In the genomic region with DNA sequence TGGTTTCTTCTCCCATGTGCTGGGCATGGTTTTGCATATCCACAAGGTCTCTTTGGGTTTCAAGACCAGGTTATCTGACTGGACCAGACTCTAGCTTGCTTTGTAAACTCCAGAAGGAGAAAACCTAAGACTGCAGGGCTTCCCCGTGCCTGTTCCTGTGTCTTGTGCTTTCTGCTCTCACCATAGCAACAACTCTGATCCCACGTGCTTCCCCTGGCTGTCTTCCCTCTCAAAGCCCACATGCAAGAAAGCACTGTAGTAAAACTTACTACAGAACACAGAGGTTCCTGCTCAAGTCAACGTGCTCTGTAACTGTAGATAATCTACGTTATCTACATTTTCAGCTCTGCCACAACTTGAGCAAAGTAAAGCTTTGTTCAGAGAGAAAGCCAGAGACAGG, we compare ENCODE assay signal across 9 mouse cellular contexts. TPM values are rescaled to one million over a fixed set of nuclear protein-coding genes. Genes with fewer than 3 reads are reported as not detected.
DNase-seq lines count a peak whose midpoint lies in the region; TF ChIP-seq lines count a peak whose summit lies in the region.
"Had no signal": no experiment of that assay in that cellular context is flagged by ENCODE, and none has a peak within 500 bp of the region (broad histone marks: within the 10 kb centered on the region; RNA-seq: fewer than 3 reads in every experiment).

No protein-coding gene starts in this region.

- no peaks in the 10 kb centered on the region for H3K79me2 ChIP-seq in MEL (ENCODE audit: control insufficient read depth, insufficient read depth, low read length, poor library complexity)

- peaks cover 7 to 22% of the 10 kb centered on the region in 2 experiments; a peak in 3 of 4 replicates for H3K4me1 ChIP-seq in MEL (ENCODE audit: control insufficient read depth in 1 of 2, insufficient read depth in 2 of 2, low read length in 2 of 2)

- TF ChIP-seq EP300 in MEL (IDR thresholded peaks at IDR 0.05; ENCODE audit: low read depth in 1 of 2, low read length in 2 of 2): peak; percentile 36 to 43; a peak in 3 of 4 replicates

- no peaks in the 10 kb centered on the region; a peak in 1 of 4 replicates for H3K27me3 ChIP-seq in MEL (ENCODE audit: control insufficient read depth in 1 of 2, insufficient read depth in 2 of 2, low read length in 2 of 2)
- H3K27me3 ChIP-seq: midbrain, embryonic 12.5 days had no signal

- H3K27ac ChIP-seq in MEL (ENCODE audit: control insufficient read depth, low read depth, low read length): no peak overlapping the region
- H3K27ac ChIP-seq in layer of hippocampus, adult 2 months: no peak overlapping the region
- H3K27ac ChIP-seq: liver, embryonic 14.5 days; midbrain, embryonic 12.5 days had no signal

- no peak for TF ChIP-seq POLR2A in MEL (IDR thresholded peaks at IDR 0.05; ENCODE audit: control insufficient read depth in 1 of 2, insufficient read depth in 1 of 2, low read depth in 1 of 2, low read length in 2 of 2, poor library complexity in 1 of 2)

- no peak for TF ChIP-seq CTCF in MEL (IDR thresholded peaks at IDR 0.05 in 2 of 3, conservative IDR thresholded peaks at IDR 0.05 in 1 of 3; ENCODE audit: control insufficient read depth in 1 of 3, insufficient read depth in 1 of 3, low read depth in 2 of 3, low read length in 3 of 3, poor library complexity in 1 of 3, severe bottlenecking in 1 of 3)
- TF ChIP-seq CTCF in layer of hippocampus, adult 2 months (conservative IDR thresholded peaks at IDR 0.05): no peak

- no peak overlapping the region for H3K4me3 ChIP-seq in MEL (ENCODE audit: control insufficient read depth in 1 of 2, insufficient read depth in 1 of 2, low read depth in 2 of 2, low read length in 2 of 2)
- H3K4me3 ChIP-seq in layer of hippocampus, adult 2 months: no peak overlapping the region
- H3K4me3 ChIP-seq: midbrain, embryonic 12.5 days had no signal

- no peaks in the 10 kb centered on the region for H3K9me3 ChIP-seq in MEL (replicated peaks; ENCODE audit: insufficient read depth, low read length)
- H3K9me3 ChIP-seq: midbrain, embryonic 12.5 days had no signal

- DNase-seq in CD4-positive, CD25-positive, alpha-beta regulatory T cell, adult 2 months (ENCODE audit: low read depth, low spot score): peak; percentile 65
- peak; percentile 71 for DNase-seq in MEL (ENCODE audit: low read depth, low spot score)
- DNase-seq in layer of hippocampus, adult 2 months (ENCODE audit: low spot score in 2 of 2): peak; percentile 55 to 72
- DNase-seq in right cerebral cortex, adult 2 months (ENCODE audit: low spot score in 2 of 2): peak; percentile 67 to 72
- no peak for DNase-seq in spleen, postnatal 36 days (ENCODE audit: low spot score in 2 of 2)
- no peak for DNase-seq in liver
- no peak for DNase-seq in gastrocnemius, postnatal 10 days

- TF ChIP-seq RAD21 in MEL (IDR thresholded peaks at IDR 0.05; ENCODE audit: low read depth, low read length): no peak

- H3K36me3 ChIP-seq in MEL (ENCODE audit: control insufficient read depth in 1 of 2, insufficient read depth in 2 of 2, low read length in 2 of 2): peaks cover 0 to 16% of the 10 kb centered on the region in 2 experiments; a peak in 2 of 4 replicates
- H3K36me3 ChIP-seq: midbrain, embryonic 12.5 days had no signal

- no peak overlapping the region; the same call in 1 of the 2 replicates for H3K9ac ChIP-seq in MEL (ENCODE audit: control insufficient read depth, low read depth, low read length, poor library complexity, severe bottlenecking)
- H3K9ac ChIP-seq: liver, embryonic 14.5 days; midbrain, embryonic 12.5 days had no signal

TF ChIP-seq in MEL, 35 proteins besides CTCF, POLR2A, EP300 and RAD21:
- no peak for TF ChIP-seq ZC3H11A (IDR thresholded peaks at IDR 0.05; ENCODE audit: low read depth, low read length)
- no peak for TF ChIP-seq JUND (IDR thresholded peaks at IDR 0.05; ENCODE audit: low read depth, low read length)
- no peak for TF ChIP-seq MYB (IDR thresholded peaks at IDR 0.05; ENCODE audit: low read depth, low read length)
- peak; percentile 81 for TF ChIP-seq SIN3A (IDR thresholded peaks at IDR 0.05; ENCODE audit: low read length)
- TF ChIP-seq BHLHE40 (IDR thresholded peaks at IDR 0.05; ENCODE audit: borderline replicate concordance, low read depth, low read length): peak; percentile 48; the same call in 1 of the 2 replicates
- no peak for TF ChIP-seq HCFC1 (IDR thresholded peaks at IDR 0.05; ENCODE audit: low read depth, low read length)
- TF ChIP-seq ZKSCAN1 (IDR thresholded peaks at IDR 0.05; ENCODE audit: low read depth, low read length): no peak
- no peak for TF ChIP-seq MEF2A (IDR thresholded peaks at IDR 0.05; ENCODE audit: extremely low read depth, insufficient replicate concordance, low read depth, low read length, poor library complexity, severe bottlenecking)
- no peak for TF ChIP-seq ZMIZ1 (IDR thresholded peaks at IDR 0.05; ENCODE audit: low read depth, low read length)
- TF ChIP-seq ZNF384 (IDR thresholded peaks at IDR 0.05; ENCODE audit: low read depth, low read length): no peak
- TF ChIP-seq KAT2A (conservative IDR thresholded peaks at IDR 0.05; ENCODE audit: low read depth, low read length): no peak
- no peak for TF ChIP-seq TBP (IDR thresholded peaks at IDR 0.05; ENCODE audit: low read depth, low read length)
- peak; percentile 55 for TF ChIP-seq ETS1 (IDR thresholded peaks at IDR 0.05; ENCODE audit: low read depth, low read length)
- TF ChIP-seq POLR2AphosphoS5 (IDR thresholded peaks at IDR 0.05; ENCODE audit: borderline replicate concordance, low read depth, low read length): no peak
- TF ChIP-seq CHD2 (IDR thresholded peaks at IDR 0.05; ENCODE audit: low read length): no peak
- peak; percentile 96 for TF ChIP-seq MAX (IDR thresholded peaks at IDR 0.05; ENCODE audit: low read length)
- no peak for TF ChIP-seq MAFK (IDR thresholded peaks at IDR 0.05; ENCODE audit: borderline replicate concordance, low read depth, low read length)
- peak; percentile 97 for TF ChIP-seq MXI1 (IDR thresholded peaks at IDR 0.05; ENCODE audit: low read depth, low read length)
- peak; percentile 89 for TF ChIP-seq MYC (IDR thresholded peaks at IDR 0.05; ENCODE audit: low read depth, low read length)
- TF ChIP-seq UBTF (IDR thresholded peaks at IDR 0.05; ENCODE audit: borderline replicate concordance, insufficient read depth, low read depth, low read length): no peak
- TF ChIP-seq TCF12 (IDR thresholded peaks at IDR 0.05; ENCODE audit: low read depth, low read length): peak; percentile 36; the same call in 1 of the 2 replicates
- TF ChIP-seq NRF1 (IDR thresholded peaks at IDR 0.05; ENCODE audit: insufficient read depth, low read depth, low read length, poor library complexity, severe bottlenecking): no peak
- TF ChIP-seq ELF1 (IDR thresholded peaks at IDR 0.05; ENCODE audit: low read depth, low read length): peak; percentile 43; the same call in 1 of the 2 replicates
- no peak for TF ChIP-seq RCOR1 (IDR thresholded peaks at IDR 0.05; ENCODE audit: low read depth, low read length)
- TF ChIP-seq GATA1 (IDR thresholded peaks at IDR 0.05; ENCODE audit: low read depth, low read length): peak; percentile 48; the same call in 1 of the 2 replicates
- TF ChIP-seq USF1 (IDR thresholded peaks at IDR 0.05; ENCODE audit: low read depth, low read length): peak; percentile 78
TF ChIP-seq in MEL: peak in this region for 10.

RNA-seq across cellular contexts. Expression of a gene that starts 4.2 kb away (rescaled TPM):
- total RNA-seq in MEL (2012; rRNA removed): not detected in 2 replicates
- not detected for polyA plus RNA-seq in MEL (2012; ENCODE audit: insufficient read depth in 1 of 2, insufficient read length in 2 of 2, low read depth in 1 of 2, low replicate concordance in 2 of 2, missing spikeins in 1 of 2)
- 1 to 10 TPM; 2.5 to 3.4 TPM for total RNA-seq in layer of hippocampus, adult 2 months (2021)
- total RNA-seq in gastrocnemius, postnatal 10 days (2021): not detected

Comparison
In these comparisons a context has a peak if more than half of its experiments do, and no peak if none do; other contexts are left out.
1. DNase-seq: peak in CD4-positive, CD25-positive, alpha-beta regulatory T cell, adult 2 months (single experiment), MEL (single experiment), layer of hippocampus, adult 2 months (2 of 2) and right cerebral cortex, adult 2 months (2 of 2); none in spleen, postnatal 36 days (0 of 2), liver (single experiment) and gastrocnemius, postnatal 10 days (single experiment).